Mouse (Mus musculus): Measurements from ENCODE around the gene Klhl40. TPM values are rescaled to one million over a fixed set of nuclear protein-coding genes. Genes with fewer than 3 reads are reported as not detected.

The Klhl40 gene
- polyA plus RNA-seq, 1 experiment from 2014 or later: 0.43 TPM

GRCm38 (mm10) chr9:121802747-121803146 is 25.3 kb downstream of the Klhl40 start:
- Histone ChIP-seq H3K27ac (ENCODE audit: low read depth, low read length) (no peak overlapping the region), H3K4me3 (ENCODE audit: low read depth, low read length) (no peak overlapping the region), H3K9me3 (ENCODE audit: control insufficient read depth) (no peaks in the 10 kb centered on the region), H3K9ac (ENCODE audit: low read depth, low read length) (no peak overlapping the region), H3K27me3 (replicated peaks; ENCODE audit: control insufficient read depth, insufficient read depth, low read length) (no peaks in the 10 kb centered on the region), H3K4me1 (replicated peaks; ENCODE audit: control insufficient read depth, insufficient read depth, low read length) (0 out of 2 replicates have a peak, but pooled peaks cover 5% of the 10 kb centered on the region), H3K36me3 (ENCODE audit: control insufficient read depth, insufficient read depth) (no peaks in the 10 kb centered on the region), H3K4me2 (replicated peaks; ENCODE audit: low read depth) (no peak overlapping the region)
- TF ChIP-seq CTCF (IDR thresholded peaks at IDR 0.05; ENCODE audit: low read depth): no peak
- ATAC-seq: no peak
- 47% methylated on average over 7 of the region's 7 CpGs for WGBS

GRCm38 (mm10) chr9:121807546-121807945 is 30.1 kb downstream of the Klhl40 start:
- H3K4me1 ChIP-seq (replicated peaks; ENCODE audit: control insufficient read depth, insufficient read depth, low read length): no peaks in the 10 kb centered on the region
- no peak overlapping the region for H3K4me2 ChIP-seq (replicated peaks; ENCODE audit: low read depth)
- no peak overlapping the region for H3K27ac ChIP-seq (ENCODE audit: low read depth, low read length)
- TF ChIP-seq CTCF (IDR thresholded peaks at IDR 0.05; ENCODE audit: low read depth): no peak
- no peaks in the 10 kb centered on the region for H3K9me3 ChIP-seq (ENCODE audit: control insufficient read depth)
- H3K36me3 ChIP-seq (ENCODE audit: control insufficient read depth, insufficient read depth): no peaks in the 10 kb centered on the region
- WGBS: 71% methylated on average over 1 of the region's 1 CpGs
- ATAC-seq: no peak
- H3K9ac ChIP-seq (ENCODE audit: low read depth, low read length): no peak overlapping the region
- H3K27me3 ChIP-seq (replicated peaks; ENCODE audit: control insufficient read depth, insufficient read depth, low read length): no peaks in the 10 kb centered on the region
- no peak overlapping the region for H3K4me3 ChIP-seq (ENCODE audit: low read depth, low read length)

GRCm38 (mm10) chr9:121807947-121808346 is 30.5 kb downstream of the Klhl40 start:
- TF ChIP-seq CTCF (IDR thresholded peaks at IDR 0.05; ENCODE audit: low read depth): no peak
- Histone ChIP-seq H3K4me1 (replicated peaks; ENCODE audit: control insufficient read depth, insufficient read depth, low read length) (no peaks in the 10 kb centered on the region), H3K27ac (ENCODE audit: low read depth, low read length) (no peak overlapping the region), H3K4me2 (replicated peaks; ENCODE audit: low read depth) (no peak overlapping the region), H3K27me3 (replicated peaks; ENCODE audit: control insufficient read depth, insufficient read depth, low read length) (no peaks in the 10 kb centered on the region), H3K9me3 (ENCODE audit: control insufficient read depth) (no peaks in the 10 kb centered on the region), H3K36me3 (ENCODE audit: control insufficient read depth, insufficient read depth) (no peaks in the 10 kb centered on the region), H3K4me3 (ENCODE audit: low read depth, low read length) (no peak overlapping the region), H3K9ac (ENCODE audit: low read depth, low read length) (no peak overlapping the region)
- 63% methylated on average over 7 of the region's 7 CpGs for WGBS
- ATAC-seq: no peak

- ATAC-seq: no peak
- H3K27me3 ChIP-seq (replicated peaks; ENCODE audit: control insufficient read depth, insufficient read depth, low read length): no peaks in the 10 kb centered on the region
- no peak overlapping the region for H3K27ac ChIP-seq (ENCODE audit: low read depth, low read length)
- H3K9ac ChIP-seq (ENCODE audit: low read depth, low read length): no peak overlapping the region
- no peaks in the 10 kb centered on the region for H3K4me1 ChIP-seq (replicated peaks; ENCODE audit: control insufficient read depth, insufficient read depth, low read length)
- WGBS: 76% methylated on average over 3 of the region's 3 CpGs
- H3K9me3 ChIP-seq (ENCODE audit: control insufficient read depth): no peaks in the 10 kb centered on the region
- no peak overlapping the region for H3K4me2 ChIP-seq (replicated peaks; ENCODE audit: low read depth)
- no peak overlapping the region for H3K4me3 ChIP-seq (ENCODE audit: low read depth, low read length)
- no peak for TF ChIP-seq CTCF (IDR thresholded peaks at IDR 0.05; ENCODE audit: low read depth)
- no peaks in the 10 kb centered on the region for H3K36me3 ChIP-seq (ENCODE audit: control insufficient read depth, insufficient read depth)
Measured at GRCm38 (mm10) chr9:121808511-121808910, 31.1 kb downstream of the Klhl40 start.

GRCm38 (mm10) chr9:121810081-121810821 is 32.8 kb downstream of the Klhl40 start:
- ATAC-seq: no peak
- Histone ChIP-seq H3K9me3 (ENCODE audit: control insufficient read depth) (no peaks in the 10 kb centered on the region), H3K27ac (ENCODE audit: low read depth, low read length) (no peak overlapping the region), H3K9ac (ENCODE audit: low read depth, low read length) (no peak overlapping the region), H3K4me1 (replicated peaks; ENCODE audit: control insufficient read depth, insufficient read depth, low read length) (no peaks in the 10 kb centered on the region), H3K4me2 (replicated peaks; ENCODE audit: low read depth) (no peak overlapping the region), H3K27me3 (replicated peaks; ENCODE audit: control insufficient read depth, insufficient read depth, low read length) (no peaks in the 10 kb centered on the region), H3K36me3 (ENCODE audit: control insufficient read depth, insufficient read depth) (no peaks in the 10 kb centered on the region), H3K4me3 (ENCODE audit: low read depth, low read length) (no peak overlapping the region)
- WGBS: 51% methylated on average over 15 of the region's 15 CpGs
- TF ChIP-seq CTCF (IDR thresholded peaks at IDR 0.05; ENCODE audit: low read depth): no peak

GRCm38 (mm10) chr9:121815183-121815582 is 37.8 kb downstream of the Klhl40 start:
- WGBS: 56% methylated on average over 6 of the region's 6 CpGs
- Histone ChIP-seq H3K9ac (ENCODE audit: low read depth, low read length) (no peak overlapping the region), H3K27me3 (replicated peaks; ENCODE audit: control insufficient read depth, insufficient read depth, low read length) (no peaks in the 10 kb centered on the region), H3K4me2 (replicated peaks; ENCODE audit: low read depth) (no peak overlapping the region), H3K36me3 (ENCODE audit: control insufficient read depth, insufficient read depth) (no peaks in the 10 kb centered on the region), H3K4me3 (ENCODE audit: low read depth, low read length) (no peak overlapping the region), H3K9me3 (ENCODE audit: control insufficient read depth) (no peaks in the 10 kb centered on the region), H3K4me1 (replicated peaks; ENCODE audit: control insufficient read depth, insufficient read depth, low read length) (no peaks in the 10 kb centered on the region), H3K27ac (ENCODE audit: low read depth, low read length) (no peak overlapping the region)
- TF ChIP-seq CTCF (IDR thresholded peaks at IDR 0.05; ENCODE audit: low read depth): no peak
- no peak for ATAC-seq

Measured in intestine, postnatal 0 days (tissue).